Mouse (Mus musculus) C2C12 (cell line): Measurements from ENCODE around the gene Gm3646.

ENCODE experiments used
- CEBPB ChIP-seq: IDR thresholded peaks from one replicate; pipeline ENCODE4 v1.6.1; 2011; ENCODE audit warnings: low read depth, mild to moderate bottlenecking, control low read depth, moderate library complexity
- CTCF ChIP-seq: IDR thresholded peaks from one replicate; pipeline ENCODE4 v1.5.1; 2011; ENCODE audit not compliant: control insufficient read depth, insufficient read depth, insufficient read length
- USF1 ChIP-seq: IDR thresholded peaks from one replicate; pipeline ENCODE4 v1.6.1; 2011; ENCODE audit warnings: low read depth, mild to moderate bottlenecking, control low read depth, moderate library complexity

DNA sequence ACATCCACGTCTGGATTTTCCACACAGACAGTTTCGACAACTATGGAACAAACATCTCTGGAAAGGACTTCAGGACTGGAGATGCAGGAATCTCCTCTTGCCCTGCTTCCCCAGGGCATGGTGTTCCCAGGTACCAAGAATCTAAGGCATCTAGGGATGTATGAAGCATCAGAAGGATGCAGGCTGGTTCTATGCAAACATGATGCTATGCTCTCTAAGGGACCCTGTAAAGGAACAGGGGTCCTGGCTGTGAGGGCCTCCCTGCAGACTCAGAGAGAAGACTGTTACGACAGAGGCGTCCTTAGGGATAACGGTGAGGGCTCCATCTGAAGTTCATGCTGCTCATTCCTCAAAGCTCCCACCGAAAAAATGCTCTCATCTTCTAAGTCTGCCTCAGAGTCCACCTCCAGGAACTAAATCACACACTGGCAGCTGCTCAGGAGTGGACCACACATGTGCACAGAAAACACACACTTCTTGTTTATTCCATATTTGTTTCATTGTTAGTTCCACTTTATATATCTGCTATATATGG is 44.9 kb downstream of the Gm3646 start:
- TF ChIP-seq CTCF (no peak), USF1 (no peak), CEBPB (no peak)
